Mouse (Mus musculus) limb, embryonic 14.5 days (tissue): ENCODE measurements around the gene Abcd4. TPM values are rescaled to one million over a fixed set of nuclear protein-coding genes. Genes with fewer than 3 reads are reported as not detected.

Experiments
- ATAC-seq: fragments of 200-750 bp; cut with Nextera tagmentation; 2 replicates; pipeline ENCODE4 v1.8.0; 2017; ENCODE audit warnings: low read depth, moderate number of reproducible peaks, moderate TSS enrichment; ENCODE audit not compliant: low FRiP score
- DNase-seq: peaks from one replicate; pipeline ENCODE4 v3.0.0-alpha.2; 2015; ENCODE audit warnings: low spot score
- H3K27ac ChIP-seq: fragments of 300-500 bp; sonication (generic); replicated peaks from 2 replicates; pipeline ENCODE4 v1.5.1; 2014; ENCODE audit warnings: low read depth, mild to moderate bottlenecking, low read length, moderate library complexity, mixed read lengths
- H3K27me3 ChIP-seq: fragments of 300-500 bp; sonication (generic); 2 replicates; pipeline ENCODE4 v1.6.1; 2014; ENCODE audit warnings: low read length, mixed read lengths; ENCODE audit not compliant: control insufficient read depth, insufficient read depth
- H3K36me3 ChIP-seq: fragments of 300-500 bp; sonication (generic); 2 replicates; pipeline ENCODE4 v1.6.1; 2014; ENCODE audit warnings: mild to moderate bottlenecking, low read length, moderate library complexity, mixed read lengths; ENCODE audit not compliant: control insufficient read depth, insufficient read depth
- H3K4me1 ChIP-seq: fragments of 300-500 bp; sonication (generic); 2 replicates; pipeline ENCODE4 v1.6.1; 2014; ENCODE audit warnings: antibody characterized with exemption, low read length, mixed read lengths; ENCODE audit not compliant: control insufficient read depth, insufficient read depth
- H3K4me2 ChIP-seq: fragments of 300-500 bp; sonication (generic); replicated peaks from 2 replicates; pipeline ENCODE4 v1.6.1; 2014; ENCODE audit warnings: low read depth, mild to moderate bottlenecking, low read length, moderate library complexity; ENCODE audit not compliant: severe bottlenecking
- H3K4me3 ChIP-seq: fragments of 300-500 bp; sonication (generic); replicated peaks from 2 replicates; pipeline ENCODE4 v1.5.1; 2014; ENCODE audit warnings: low read length
- H3K9ac ChIP-seq: fragments of 300-500 bp; sonication (generic); 2 replicates; pipeline ENCODE4 v1.6.1; 2014; ENCODE audit warnings: mild to moderate bottlenecking, low read depth, low read length, moderate library complexity; ENCODE audit not compliant: severe bottlenecking
- H3K9me3 ChIP-seq: fragments of 300-500 bp; sonication (generic); 2 replicates; pipeline ENCODE4 v1.6.1; 2016; ENCODE audit warnings: low read length; ENCODE audit not compliant: control insufficient read depth
- POLR2A ChIP-seq: fragments of 200-500 bp; IDR thresholded peaks from 2 replicates; pipeline ENCODE4 v1.8.0; 2012; ENCODE audit warnings: inconsistent platforms, mild to moderate bottlenecking, moderate library complexity, borderline replicate concordance; ENCODE audit not compliant: insufficient read depth, insufficient read length; ENCODE audit errors: extremely low read depth
- WGBS: fragments of 180-500 bp; shearing (Covaris S2); extraction: QIAGEN DNeasy Blood & Tissue Kit; methylation state at CpG from one replicate; pipeline ENCODE4 v1.1.7; 2014; 5-methylcytosine and 5-hydroxymethylcytosine counted together
- polyA plus RNA-seq, 2 experiments: library from polyadenylated mRNA; depleted of rRNA in 1 of 2; stranded (reverse) in 1 of 2; unstranded in 1 of 2; fragments of >200 nt; fragmentation: Nextera tagmentation in 1 of 2; extraction: Ambion mirVana in 1 of 2; gene quantifications; 2 replicates each; pipeline versions ENCODE4 v1.2.1 to v1.2.3; 2012 to 2014

Gene Abcd4
- polyA plus RNA-seq, 2 experiments = 11.5 to 32.3 TPM

DNA sequence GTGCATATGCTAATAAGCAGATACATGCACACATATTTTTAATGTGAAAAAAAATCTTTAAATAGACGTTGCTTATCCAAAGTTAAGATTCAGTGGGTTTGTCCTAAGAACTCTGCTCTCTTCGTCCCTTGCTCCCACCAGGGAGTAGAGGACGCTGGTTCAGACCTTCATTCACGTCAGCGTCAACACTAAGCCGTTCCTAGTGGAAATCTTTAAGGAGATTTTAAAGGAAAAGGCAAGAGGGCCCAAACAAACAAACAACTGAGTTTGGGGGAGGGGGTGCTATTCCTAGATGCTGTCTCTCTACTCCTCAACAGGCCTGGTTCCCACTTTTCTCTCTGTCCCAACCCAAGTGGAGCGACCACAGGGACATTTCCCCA is 44.9 kb downstream of the Abcd4 start:
- Histone ChIP-seq H3K4me1 (peaks cover 12% of the 10 kb centered on the region), H3K9me3 (no peaks in the 10 kb centered on the region), H3K36me3 (no peaks in the 10 kb centered on the region), H3K4me3 (no peak overlapping the region), H3K9ac (no peak overlapping the region), H3K27me3 (peaks cover 68% of the 10 kb centered on the region), H3K27ac (no peak overlapping the region), H3K4me2 (no peak overlapping the region)
- 6% methylated on average over 7 of the region's 7 CpGs for WGBS
- no peak for TF ChIP-seq POLR2A
- DNase-seq (no peak), ATAC-seq (no peak)

DNA sequence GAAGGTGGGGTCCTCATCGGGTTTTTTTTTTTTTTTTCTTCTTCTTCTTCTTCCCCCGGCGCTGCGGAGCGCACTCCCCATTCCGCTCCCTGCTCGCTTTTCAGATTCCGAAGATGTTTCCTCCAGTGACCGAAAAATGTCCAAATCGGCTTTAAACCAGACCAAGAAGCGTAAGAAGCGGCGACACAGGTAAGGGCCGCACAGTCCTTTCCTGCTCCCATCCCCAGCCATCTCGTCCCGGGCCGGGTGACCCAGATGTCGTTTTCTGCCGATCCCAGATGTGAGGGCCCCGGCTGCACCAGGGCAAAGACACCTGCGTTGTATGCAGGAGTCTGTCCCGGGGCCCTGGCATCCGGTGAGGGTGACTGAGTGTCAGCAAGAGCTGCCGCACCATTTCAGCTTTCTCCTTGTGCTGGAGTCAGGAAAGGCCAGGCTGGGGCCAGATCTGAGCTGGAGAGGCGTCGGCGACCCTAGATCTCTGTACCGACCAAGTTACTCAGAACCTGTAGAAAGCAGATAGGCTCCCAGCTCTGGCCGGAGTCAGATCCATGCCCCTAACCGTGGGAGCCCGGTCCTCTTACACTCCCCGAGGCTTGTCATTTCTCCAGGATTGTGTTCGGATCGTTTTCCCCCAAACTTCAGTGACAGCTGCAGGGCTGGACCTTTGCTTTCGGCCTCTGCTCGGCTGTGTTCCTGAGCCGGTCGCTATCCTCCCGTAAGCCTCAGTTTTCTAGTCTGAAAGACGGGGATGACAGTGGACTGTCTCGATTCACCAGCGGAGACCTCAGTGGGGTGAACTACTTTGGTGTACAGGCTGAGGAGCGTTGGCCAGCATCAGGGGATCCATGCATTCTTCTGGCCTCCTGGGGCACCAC is 45.5 kb downstream of the Abcd4 start:
- 1% methylated on average over 43 of the region's 43 CpGs for WGBS
- no peak for DNase-seq

DNA sequence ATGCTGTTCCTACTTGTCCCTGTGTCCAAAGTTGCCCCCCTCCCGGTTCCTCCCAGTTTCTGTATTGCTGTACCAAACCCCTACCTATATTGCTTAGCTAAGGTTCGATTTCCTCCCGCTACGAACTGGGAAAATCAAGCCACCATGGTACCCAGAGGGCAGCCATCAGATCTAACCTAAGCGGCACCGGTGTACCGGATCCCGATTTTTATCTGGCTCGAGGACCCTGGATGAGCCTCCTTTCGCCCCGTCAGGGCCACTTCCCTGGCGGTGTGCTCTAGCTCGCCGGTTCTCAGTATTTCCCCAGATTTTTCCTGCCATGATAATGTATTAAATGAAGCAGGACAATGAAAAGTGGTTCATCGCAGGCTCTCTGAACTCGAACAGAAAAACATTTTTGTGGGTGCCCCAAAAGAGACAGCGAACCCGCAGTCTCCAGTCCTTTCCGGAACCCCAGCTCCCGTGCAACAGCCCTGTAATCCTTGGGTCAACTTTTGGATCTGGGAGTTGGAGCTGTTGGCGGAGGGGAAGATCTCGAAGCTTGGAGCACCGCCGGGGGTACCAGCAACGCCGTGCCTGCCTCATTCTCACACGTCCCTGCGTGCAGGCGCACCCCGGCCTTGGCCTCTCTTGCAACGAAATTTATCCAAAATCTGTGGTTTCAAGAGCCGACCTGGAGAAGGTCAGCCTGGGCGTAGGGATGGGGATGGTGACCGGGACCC is 46.4 kb downstream of the Abcd4 start:
- no peak for TF ChIP-seq POLR2A
- no peak for DNase-seq
- Histone ChIP-seq H3K9me3 (no peaks in the 10 kb centered on the region), H3K27me3 (peaks cover 69% of the 10 kb centered on the region), H3K4me1 (peaks cover 12% of the 10 kb centered on the region), H3K27ac (no peak overlapping the region), H3K4me2 (peak overlapping the region; percentile 35; the same call in 1 of the 2 replicates), H3K4me3 (peak overlapping the region; percentile 21), H3K36me3 (no peaks in the 10 kb centered on the region), H3K9ac (no peak overlapping the region)
- 3% methylated on average over 34 of the region's 34 CpGs for WGBS
- no peak for ATAC-seq

More for the DNA sequence above, 45.5 kb downstream of the Abcd4 start:
- H3K4me1 ChIP-seq = peaks cover 12% of the 10 kb centered on the region
- no peaks in the 10 kb centered on the region for H3K9me3 ChIP-seq
- peak overlapping the region; percentile 21 for H3K4me3 ChIP-seq
- TF ChIP-seq POLR2A = no peak
- H3K36me3 ChIP-seq = no peaks in the 10 kb centered on the region
- H3K9ac ChIP-seq = no peak overlapping the region
- peak overlapping the region; percentile 35; the same call in 1 of the 2 replicates for H3K4me2 ChIP-seq
- H3K27ac ChIP-seq = no peak overlapping the region
- H3K27me3 ChIP-seq = peaks cover 69% of the 10 kb centered on the region
- no peak for ATAC-seq

DNA sequence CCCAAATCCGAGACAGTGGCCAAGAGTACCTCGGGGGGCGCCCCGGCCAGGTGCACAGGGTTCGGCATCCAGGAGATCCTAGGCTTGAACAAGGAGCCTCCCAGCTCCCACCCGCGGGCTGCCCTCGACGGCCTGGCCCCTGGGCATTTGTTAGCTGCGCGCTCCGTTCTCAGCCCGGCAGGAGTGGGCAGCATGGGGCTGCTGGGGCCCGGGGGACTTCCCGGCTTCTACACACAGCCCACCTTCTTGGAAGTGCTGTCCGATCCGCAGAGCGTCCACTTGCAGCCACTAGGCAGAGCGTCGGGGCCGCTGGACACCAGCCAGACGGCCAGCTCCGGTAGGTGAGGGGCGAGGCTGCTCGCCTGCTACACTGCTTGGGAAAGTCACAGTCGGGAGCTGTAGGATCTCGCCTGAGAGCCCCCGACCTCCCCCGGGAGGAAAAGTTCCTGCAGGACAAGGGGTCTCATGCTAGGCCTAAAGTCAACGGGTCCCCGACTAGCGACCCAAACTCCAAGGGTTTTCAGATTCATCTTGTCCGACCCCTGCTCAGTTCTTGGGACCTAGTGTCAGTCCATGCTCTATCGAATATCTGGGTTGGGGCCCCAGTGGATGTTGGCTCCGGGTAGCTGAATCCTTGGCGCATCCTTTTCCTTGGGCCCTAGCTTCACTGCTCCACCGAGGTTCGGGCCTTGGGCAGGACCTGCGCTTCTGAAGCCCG is 47.1 kb downstream of the Abcd4 start:
- WGBS = 2% methylated on average over 40 of the region's 40 CpGs
- Histone ChIP-seq H3K4me2 (0 out of 2 replicates have a peak overlapping the region, but pooled peaks have one; percentile 3), H3K9ac (no peak overlapping the region), H3K36me3 (no peaks in the 10 kb centered on the region), H3K9me3 (no peaks in the 10 kb centered on the region), H3K4me1 (peaks cover 12% of the 10 kb centered on the region), H3K4me3 (peak overlapping the region; percentile 16), H3K27ac (no peak overlapping the region), H3K27me3 (peaks cover 69% of the 10 kb centered on the region)
- no peak for ATAC-seq
- DNase-seq = no peak
- no peak for TF ChIP-seq POLR2A
